Mouse (Mus musculus): ENCODE data around the gene Pin1rt1.

GRCm38 (mm10) chr2:104690720-104691119 lies 25.5 kb downstream of the Pin1rt1 start:
- no peak for TF ChIP-seq CTCF (IDR thresholded peaks at IDR 0.05; ENCODE audit: low read depth)
- no peak for TF ChIP-seq EP300 (IDR thresholded peaks at IDR 0.05; ENCODE audit: low read depth)

Measured in heart, postnatal 0 days (tissue).